Mouse (Mus musculus) lung, postnatal 25 days (tissue): ENCODE results near the gene Frmd6.

Source experiments
- DNase-seq: peaks from one replicate; pipeline ENCODE4 v3.0.0; 2022; ENCODE audit warnings: low spot score

The Frmd6 gene

GRCm38 (mm10) chr12:70898450-70898849 lies 73.1 kb downstream of the Frmd6 start:
- no peak for DNase-seq

DNA sequence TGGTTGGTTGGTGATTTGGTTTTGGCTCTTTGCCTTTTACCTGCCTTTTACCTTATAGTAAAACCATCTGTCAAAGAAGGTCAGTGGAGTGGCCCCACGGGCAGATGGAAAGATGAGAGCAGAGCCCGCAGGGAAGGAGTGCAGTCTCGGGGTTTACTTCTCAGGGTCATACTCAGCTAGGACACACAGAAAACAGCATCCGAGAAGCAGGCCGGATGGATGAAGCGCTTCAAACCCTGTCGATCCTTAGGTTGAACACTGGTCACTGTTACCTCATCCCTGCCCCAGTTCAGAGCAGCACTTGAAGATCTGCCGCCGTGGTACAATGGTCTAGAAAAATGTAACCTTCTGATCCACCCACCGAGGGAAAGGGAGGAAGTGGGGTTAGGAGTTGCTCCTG lies 79.2 kb downstream of the Frmd6 start:
- DNase-seq: no peak

GRCm38 (mm10) chr12:70906867-70907266 lies 81.6 kb downstream of the Frmd6 start:
- peak; percentile 28 for DNase-seq

DNA sequence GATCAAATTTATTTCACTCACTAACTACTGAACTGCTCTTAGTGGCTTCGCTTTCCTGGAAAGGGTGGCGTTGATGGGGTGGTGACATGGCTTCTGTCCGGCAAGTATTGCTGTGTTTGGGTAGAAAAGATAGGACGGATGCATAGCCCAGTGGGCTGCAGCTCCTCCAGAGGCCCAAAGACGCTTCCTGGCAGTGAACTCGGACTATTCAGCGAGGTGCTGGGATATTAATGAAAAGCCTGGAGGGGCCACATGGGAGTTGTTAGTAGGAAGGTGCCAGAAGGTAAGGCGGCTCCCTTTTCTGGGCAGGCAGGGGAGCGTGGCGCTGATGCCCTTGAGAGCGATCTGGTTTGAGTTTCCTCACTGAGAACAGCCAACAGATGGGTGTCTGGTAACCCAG lies 82.3 kb downstream of the Frmd6 start:
- no peak for DNase-seq

GRCm38 (mm10) chr12:70908076-70908475 lies 82.8 kb downstream of the Frmd6 start:
- DNase-seq: no peak

GRCm38 (mm10) chr12:70910241-70910720 lies 85.0 kb downstream of the Frmd6 start:
- peak; percentile 86 for DNase-seq

DNA sequence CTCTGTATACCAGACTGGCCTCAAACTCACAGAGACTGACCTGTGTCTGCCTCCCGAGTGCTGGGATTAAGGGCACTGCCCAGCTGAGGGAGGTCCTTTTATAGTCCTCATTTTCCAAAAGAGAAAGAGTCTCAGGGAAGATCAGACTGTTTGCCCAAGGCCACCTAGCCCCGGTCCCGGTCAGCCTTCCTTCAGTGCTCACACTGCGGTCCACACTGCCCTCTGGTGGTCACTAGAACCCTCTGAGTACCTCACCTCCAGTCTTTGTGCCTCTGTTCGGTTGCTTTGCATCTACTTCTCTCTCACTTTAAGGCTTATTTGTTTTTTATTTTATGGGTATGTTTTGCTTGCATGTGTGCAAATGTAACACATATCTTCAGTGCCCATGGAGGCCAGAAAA lies 85.7 kb downstream of the Frmd6 start:
- DNase-seq: peak; percentile 85

GRCm38 (mm10) chr12:70911676-70912379 lies 86.5 kb downstream of the Frmd6 start:
- no peak for DNase-seq

- peak; percentile 82 for DNase-seq
These were observed 88.1 kb downstream of the Frmd6 start for GRCm38 (mm10) chr12:70913429-70913828.

DNA sequence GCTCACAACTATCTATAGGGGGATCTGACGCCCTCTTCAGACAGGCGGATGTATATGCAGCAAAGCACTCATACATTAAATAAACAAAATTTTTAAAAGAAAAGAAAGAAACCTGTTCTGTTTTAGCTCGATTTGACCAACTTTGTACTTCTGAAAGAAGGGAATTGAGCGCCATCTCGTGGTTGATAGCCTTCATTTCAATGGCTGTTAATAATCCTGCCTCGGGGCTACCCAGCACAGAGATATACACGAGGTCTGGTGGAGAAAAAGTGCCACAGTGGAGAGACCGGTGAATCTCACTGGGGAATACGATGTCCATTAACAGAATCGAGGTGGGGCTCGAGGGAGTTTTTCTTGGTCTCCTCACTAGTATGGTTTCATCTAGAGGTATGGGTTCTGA lies 89.1 kb downstream of the Frmd6 start:
- DNase-seq: peak; percentile 37

DNA sequence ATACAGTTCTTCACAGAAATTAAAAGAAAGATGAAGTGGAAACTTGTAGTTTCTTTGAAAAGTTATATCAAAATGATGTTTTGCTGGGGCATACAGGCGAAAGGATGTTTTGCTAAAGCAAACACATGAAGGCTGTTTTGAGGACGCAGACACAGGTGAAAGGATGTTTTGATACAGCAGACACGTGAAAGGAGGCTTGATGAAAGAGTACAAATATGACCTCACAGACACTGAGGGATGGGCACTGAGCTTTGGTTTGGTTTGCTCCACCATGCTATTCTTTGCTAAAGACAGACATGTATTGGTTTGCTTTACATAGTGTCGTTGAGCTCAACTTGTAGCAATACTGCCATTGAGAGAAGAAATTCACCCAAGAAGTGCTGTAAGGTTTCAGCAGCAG lies 104.5 kb downstream of the Frmd6 start:
- DNase-seq: no peak

- no peak for DNase-seq
These were observed 111.8 kb downstream of the Frmd6 start for GRCm38 (mm10) chr12:70937150-70937549.

- peak; percentile 92 for DNase-seq
These were observed 112.5 kb downstream of the Frmd6 start, which contains the start of gene Actr10 for GRCm38 (mm10) chr12:70937571-70938384. Actr10 (plus strand) TSS chr12:70937857.

- no peak for DNase-seq
These were observed 115.5 kb downstream of the Frmd6 start for GRCm38 (mm10) chr12:70940806-70941205.

DNA sequence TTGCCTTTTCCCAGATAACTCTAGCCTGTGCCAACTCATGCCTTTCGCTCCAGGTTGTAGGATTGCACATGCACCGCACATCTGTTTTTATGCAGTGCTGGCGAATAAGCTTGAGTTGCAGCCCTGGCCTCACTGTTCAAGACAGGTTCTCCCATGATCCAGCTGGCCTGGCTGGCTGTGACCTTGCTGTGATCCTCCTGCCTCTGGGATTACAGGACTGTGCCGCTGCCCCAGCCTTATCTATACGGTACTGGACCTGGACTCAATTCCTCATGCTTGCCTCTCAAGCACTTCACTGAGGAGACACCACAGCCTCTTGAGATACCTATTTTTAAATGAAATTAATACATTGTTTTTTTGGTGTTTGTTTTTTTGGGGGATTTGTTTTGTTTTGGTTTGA lies 118.9 kb downstream of the Frmd6 start:
- no peak for DNase-seq

DNA sequence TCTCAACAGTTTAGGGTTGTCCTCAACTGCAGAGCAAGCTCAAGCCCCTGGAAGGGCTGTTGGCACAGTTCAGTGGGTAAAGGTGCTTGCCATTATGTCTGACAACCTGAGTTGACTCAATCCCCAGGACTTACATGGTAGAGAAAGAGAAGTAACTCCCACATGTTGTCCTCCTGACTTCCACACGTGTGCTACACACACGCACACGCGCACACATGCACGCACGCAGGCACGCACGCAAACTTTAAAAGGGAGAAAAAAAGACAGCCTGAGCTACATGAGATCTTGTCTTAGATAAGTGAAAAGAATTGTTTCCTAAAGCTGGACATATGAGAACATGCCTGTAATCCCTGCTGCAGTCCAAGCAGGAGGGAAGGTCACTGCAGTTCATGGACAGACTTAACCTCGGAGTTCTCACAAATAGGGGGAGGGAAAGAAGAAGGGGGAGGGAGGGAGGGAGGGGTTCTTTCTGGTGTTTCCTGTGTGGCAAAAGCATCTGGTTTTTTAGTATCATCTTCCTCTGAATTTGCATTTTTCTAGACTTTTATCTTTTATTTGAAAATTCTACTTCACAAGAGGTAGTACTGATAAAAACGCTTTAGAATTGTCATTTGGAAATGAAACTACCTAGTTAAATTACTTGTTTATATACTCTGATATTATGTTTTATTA lies 121.4 kb downstream of the Frmd6 start:
- DNase-seq: no peak
